Mouse (Mus musculus) adrenal gland, postnatal 36 days (tissue): ENCODE results near the gene Gm14418. TPM values are rescaled to one million over a fixed set of nuclear protein-coding genes. Genes with fewer than 3 reads are reported as not detected.

Source experiments
- DNase-seq, 2 experiments: peaks; one replicate each; pipeline ENCODE4 v3.0.0; 2021; ENCODE audit warnings: mixed read lengths in 1 of 2
- long read RNA-seq, 2 experiments: library from polyadenylated mRNA; stranded (forward); transcript quantifications; one replicate each; pipeline ENCODE4 v2.0.0; 2021; ENCODE audit warnings: borderline sequencing depth in 2 of 2
- total RNA-seq, 2 experiments: library from RNA; stranded (reverse); gene quantifications; 2 replicates each; pipeline ENCODE4 v1.2.3; 2021

Gm14418 gene
- 10 to 100 TPM; 18.4 to 30.0 TPM for total RNA-seq
- long read RNA-seq, experiment 1, partial matches to known transcripts, result 6 of 16 reads
- long read RNA-seq, experiment 1, other reads (novel, unspliced or antisense), result 6 of 16 reads
- long read RNA-seq, experiment 2, partial matches to known transcripts, result 1 of 4 reads
- long read RNA-seq, experiment 2, other reads (novel, unspliced or antisense), result 3 of 4 reads

DNA sequence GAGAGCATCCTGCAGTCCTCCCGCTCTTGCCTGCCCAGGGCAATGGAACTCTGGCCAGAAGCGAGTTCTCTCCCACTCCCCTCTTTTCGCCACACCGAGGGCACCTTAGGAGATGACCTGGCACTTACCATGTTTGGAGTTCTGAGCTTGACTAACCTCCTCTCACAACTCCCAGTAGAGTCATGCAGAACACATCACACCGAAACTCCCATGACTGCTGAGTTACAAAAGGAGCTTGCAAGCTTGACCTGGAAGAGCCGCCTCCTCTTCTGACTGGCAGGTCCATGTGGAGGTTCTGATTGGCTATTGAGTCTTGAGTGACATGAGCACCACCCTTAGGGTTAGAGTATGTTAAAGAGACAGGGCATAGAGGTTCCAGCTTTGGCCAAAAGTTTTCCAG, at the start of gene Gm14418:
Gm14418 (minus strand) TSS at position 225 of the 400 bp plus-strand sequence.
- peak; percentile 0 for DNase-seq

Other genes starting within 250 kb of the Gm14418 start
- gene Gm14410, start 191.9 kb downstream of the Gm14418 start, total RNA-seq, result 10 to 100 TPM; 23.2 to 43.3 TPM
- 1 to 10 TPM in 1 of 2 experiments, under 1 TPM in 1; 0.33 to 1.3 TPM for gene Gm14409, start 131.3 kb downstream of the Gm14418 start, total RNA-seq
- 1 to 10 TPM; 2.1 to 4.1 TPM for gene Gm14412, start 74.0 kb downstream of the Gm14418 start, total RNA-seq
- 10 to 100 TPM; 46.7 to 57.4 TPM for gene Zfp970, start 66.4 kb upstream of the Gm14418 start, total RNA-seq
- gene Gm14403, start 99.9 kb upstream of the Gm14418 start, total RNA-seq, result 10 to 100 TPM; 44.5 to 83.3 TPM
- under 1 TPM in 1 of 2 experiments, not detected in 1; 0.69 TPM for gene Gm14406, start 179.9 kb upstream of the Gm14418 start, total RNA-seq